Mouse (Mus musculus) olfactory bulb, adult 2 months (tissue): ENCODE measurements around the gene H1fx.

Experiments
- CTCF ChIP-seq: fragments of 200-500 bp; IDR thresholded peaks from 2 replicates; pipeline ENCODE4 v1.5.1; 2012; ENCODE audit warnings: low read depth, mild to moderate bottlenecking, low read length, moderate library complexity; ENCODE audit not compliant: insufficient read depth
- POLR2A ChIP-seq: fragments of 200-500 bp; IDR thresholded peaks from 2 replicates; pipeline ENCODE4 v1.6.1; 2012; ENCODE audit warnings: mild to moderate bottlenecking, low read depth, low read length, moderate library complexity; ENCODE audit not compliant: insufficient read depth

- no peak for TF ChIP-seq CTCF
- no peak for TF ChIP-seq POLR2A
Observed at GRCm38 (mm10) chr6:87981030-87981485, 379 bp downstream of the H1fx start.
